Mouse (Mus musculus) neural tube, embryonic 10.5 days (tissue): ENCODE results near the gene Lamc1.
A peak's percentile ranks its signal among the peaks of the same experiment; 100 is the strongest.
"Not testable (repeated sequence)": the region's sequence is repeated elsewhere in the genome, so short reads cannot be mapped to it uniquely, and the experiment has no call there.

Source experiments
- DNase-seq: peaks from one replicate; pipeline ENCODE4 v3.0.0-alpha.2; 2017; ENCODE audit warnings: low spot score; ENCODE audit errors: extremely low spot score

Gene Lamc1

GRCm38 (mm10) chr1:153331796-153332443 lies 666 bp downstream of the Lamc1 start:
- peak; percentile 70 for DNase-seq

GRCm38 (mm10) chr1:153331206-153331605 lies 1.4 kb downstream of the Lamc1 start:
- no peak for DNase-seq

GRCm38 (mm10) chr1:153329306-153329705 lies 3.3 kb downstream of the Lamc1 start:
- DNase-seq: no peak

- DNase-seq: no peak
Observed at GRCm38 (mm10) chr1:153327063-153327462, 5.5 kb downstream of the Lamc1 start.

GRCm38 (mm10) chr1:153326226-153326625 lies 6.4 kb downstream of the Lamc1 start:
- no peak for DNase-seq

GRCm38 (mm10) chr1:153321404-153321803 lies 11.2 kb downstream of the Lamc1 start:
- no peak for DNase-seq

GRCm38 (mm10) chr1:153320554-153321147 lies 11.9 kb downstream of the Lamc1 start:
- no peak for DNase-seq

- DNase-seq: no peak
Observed at GRCm38 (mm10) chr1:153320121-153320520, 12.5 kb downstream of the Lamc1 start.

GRCm38 (mm10) chr1:153318741-153319140 lies 13.8 kb downstream of the Lamc1 start:
- no peak for DNase-seq

GRCm38 (mm10) chr1:153318287-153318686 lies 14.3 kb downstream of the Lamc1 start:
- no peak for DNase-seq

- DNase-seq: no peak
Observed at GRCm38 (mm10) chr1:153317486-153318260, 14.9 kb downstream of the Lamc1 start.

GRCm38 (mm10) chr1:153316956-153317355 lies 15.6 kb downstream of the Lamc1 start:
- DNase-seq: no peak

GRCm38 (mm10) chr1:153316286-153316685 lies 16.3 kb downstream of the Lamc1 start:
- no peak for DNase-seq

GRCm38 (mm10) chr1:153315121-153315520 lies 17.5 kb downstream of the Lamc1 start:
- DNase-seq: no peak

GRCm38 (mm10) chr1:153312992-153313391 lies 19.6 kb downstream of the Lamc1 start:
- no peak for DNase-seq

- DNase-seq: no peak
Observed at GRCm38 (mm10) chr1:153310190-153310589, 22.4 kb downstream of the Lamc1 start.

GRCm38 (mm10) chr1:153309310-153309709 lies 23.3 kb downstream of the Lamc1 start:
- no peak for DNase-seq

- no peak for DNase-seq
Observed at GRCm38 (mm10) chr1:153308915-153309296, 23.7 kb downstream of the Lamc1 start.

GRCm38 (mm10) chr1:153308179-153308914 lies 24.2 kb downstream of the Lamc1 start:
- DNase-seq: no peak

GRCm38 (mm10) chr1:153307509-153308178 lies 24.9 kb downstream of the Lamc1 start:
- DNase-seq: no peak

GRCm38 (mm10) chr1:153305728-153306127 lies 26.9 kb downstream of the Lamc1 start:
- DNase-seq: not testable (repeated sequence)
